Mouse (Mus musculus): Measurements from ENCODE around the gene Tpt1. TPM values are rescaled to one million over a fixed set of nuclear protein-coding genes. Genes with fewer than 3 reads are reported as not detected.
A peak's percentile ranks its signal among the peaks of the same experiment; 100 is the strongest.
"Not testable (repeated sequence)": the region's sequence is repeated elsewhere in the genome, so short reads cannot be mapped to it uniquely, and the experiment has no call there.

Tpt1 gene
- 1,000 to 10,000 TPM; 3,223 to 3,331 TPM for total RNA-seq (2021)

DNA sequence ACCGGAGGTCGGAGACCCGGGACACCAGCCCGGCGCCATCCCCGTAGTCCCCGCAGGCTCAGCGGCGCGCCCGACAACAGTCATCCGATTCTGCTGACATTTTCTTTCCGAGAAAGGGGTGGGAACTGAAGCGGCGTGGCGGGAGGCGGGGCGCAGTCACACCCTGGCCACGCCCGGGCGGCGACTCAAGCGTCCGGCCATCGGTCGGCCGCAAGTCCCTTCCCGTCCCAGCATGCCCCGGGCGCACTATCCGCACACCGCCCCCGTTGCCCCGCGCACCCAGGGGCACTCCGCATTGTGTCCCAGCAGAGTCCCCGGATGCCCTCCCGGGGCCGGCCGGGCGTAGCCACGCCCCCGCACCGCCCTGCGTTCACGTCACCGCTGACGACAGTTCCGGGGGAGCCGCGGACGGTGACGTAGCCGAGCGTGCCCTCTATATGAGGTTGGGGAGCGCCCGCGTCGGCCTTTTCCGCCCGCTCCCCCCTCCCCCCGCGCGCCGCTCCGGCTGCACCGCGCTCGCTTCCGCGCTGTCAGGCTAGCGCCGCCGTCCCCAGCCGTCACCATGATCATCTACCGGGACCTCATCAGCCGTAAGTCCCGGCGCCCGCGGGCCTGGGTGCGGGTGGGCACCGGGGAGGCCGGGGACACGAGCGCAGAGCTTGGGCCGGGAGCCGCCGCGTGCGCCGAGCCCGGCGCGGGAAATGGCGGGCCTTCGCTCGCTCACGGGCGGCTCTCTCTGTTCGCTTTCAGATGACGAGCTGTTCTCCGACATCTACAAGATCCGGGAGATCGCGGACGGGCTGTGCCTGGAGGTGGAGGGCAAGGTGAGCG is at the start of gene Tpt1:
Tpt1 (plus strand) TSS at position 227 of the 831 bp plus-strand sequence.
- DNase-seq: peak; percentile 100

DNA sequence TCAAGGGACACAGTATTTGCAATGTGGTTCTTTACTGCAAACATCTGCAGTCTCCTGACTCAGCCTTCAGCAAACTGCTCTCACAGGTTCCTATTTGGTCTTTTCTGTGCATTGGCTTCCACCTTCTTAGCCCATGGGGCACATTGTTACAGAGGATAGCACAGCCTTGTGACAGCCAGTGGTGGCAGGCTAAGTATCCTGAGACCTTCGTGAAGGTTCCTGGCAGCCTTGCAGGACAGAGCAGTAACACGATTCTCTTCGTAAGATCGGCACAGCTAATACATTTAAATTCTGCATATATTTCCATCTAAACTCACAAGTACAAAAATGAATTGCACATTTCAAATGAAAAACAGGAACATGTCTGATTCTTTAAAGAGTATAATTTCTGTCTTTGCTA is 49.0 kb upstream of the Tpt1 start:
- no peak for DNase-seq

DNA sequence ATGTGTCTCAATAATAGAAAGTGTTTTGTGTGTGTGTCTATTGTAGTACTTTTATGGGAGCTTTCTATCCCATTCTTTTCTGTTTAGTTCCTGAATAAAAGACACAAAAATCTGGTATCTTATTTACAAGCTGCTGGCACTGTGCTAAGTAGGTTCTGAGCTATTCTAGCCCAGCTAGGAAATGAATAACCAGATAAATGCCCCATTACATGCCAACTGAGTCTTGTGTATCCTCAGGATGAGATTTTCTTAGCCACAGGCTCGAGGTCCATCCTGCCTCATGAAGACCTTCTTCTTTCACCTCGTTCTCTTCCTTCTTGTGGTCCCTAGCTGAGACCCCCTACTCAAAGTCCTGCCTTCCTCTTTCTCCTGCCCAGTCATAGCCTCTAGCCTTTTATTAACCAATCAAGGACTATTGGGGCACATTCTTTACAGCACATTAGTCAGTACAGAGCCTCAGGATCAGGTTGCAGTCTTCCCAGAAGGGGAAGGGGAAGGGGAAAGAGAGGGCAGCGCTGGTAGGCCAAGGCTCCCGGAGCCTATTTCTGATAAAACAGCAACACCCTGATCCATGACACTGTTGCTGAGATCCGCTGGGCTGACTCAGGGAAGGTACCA is 47.0 kb upstream of the Tpt1 start:
- DNase-seq: no peak

DNA sequence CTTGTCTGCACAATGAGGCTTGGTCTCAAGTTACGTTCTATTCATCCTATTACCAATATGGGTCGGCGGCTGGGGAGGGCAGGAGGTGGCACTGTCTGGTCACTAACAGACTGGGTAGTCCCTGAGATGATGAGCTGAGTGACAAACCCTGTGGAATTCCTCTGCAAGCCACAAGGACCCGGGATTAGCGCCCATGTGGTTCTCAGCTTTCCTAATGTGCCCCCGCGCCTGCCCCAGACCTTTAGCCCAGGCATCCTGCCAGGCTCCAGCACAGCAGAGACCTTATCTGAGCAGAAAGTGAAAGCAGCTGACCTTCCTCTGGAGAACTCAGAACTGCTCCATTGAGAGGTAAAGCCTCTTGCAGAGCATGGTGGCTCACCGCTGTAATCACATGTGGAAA is 37.1 kb upstream of the Tpt1 start:
- peak; percentile 84 for DNase-seq

DNA sequence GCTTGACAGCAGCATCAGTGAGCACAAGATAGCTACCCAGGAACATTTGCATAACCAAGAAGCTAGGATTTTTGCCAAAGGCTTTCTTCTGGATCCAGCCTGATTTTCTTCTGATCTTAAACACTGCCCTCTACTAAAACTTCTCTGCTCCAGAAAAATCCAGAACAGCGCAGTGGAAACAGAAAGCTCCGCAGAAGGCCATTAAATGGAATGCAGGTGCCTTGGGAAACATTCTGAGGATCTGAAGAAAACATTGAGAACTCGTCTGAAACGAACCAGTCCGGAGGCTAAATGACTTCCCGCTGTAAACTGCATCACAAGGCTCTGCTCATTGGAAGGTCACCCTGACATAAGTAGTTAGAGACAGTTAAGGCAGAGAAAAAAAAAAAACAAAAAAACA is 35.0 kb upstream of the Tpt1 start:
- no peak for DNase-seq

DNA sequence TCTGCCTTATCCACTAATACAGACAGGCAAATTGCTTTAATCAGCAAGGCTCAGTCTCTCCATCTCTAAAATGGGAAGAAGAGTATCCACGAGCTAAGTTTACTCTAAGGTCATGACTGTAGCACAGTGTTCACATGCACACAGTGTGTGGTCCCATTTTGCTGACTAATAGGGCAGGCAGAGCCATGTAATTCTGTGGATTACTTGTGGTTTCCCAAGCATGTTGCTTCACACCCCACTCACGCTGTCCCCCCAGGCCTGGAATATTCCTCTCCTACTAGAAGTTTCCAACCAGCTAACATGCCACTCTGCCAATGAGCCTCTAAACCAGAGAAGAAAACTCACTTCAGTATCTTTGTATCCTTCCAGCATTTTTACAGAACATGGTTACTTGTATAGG is 26.4 kb upstream of the Tpt1 start:
- DNase-seq: no peak

DNA sequence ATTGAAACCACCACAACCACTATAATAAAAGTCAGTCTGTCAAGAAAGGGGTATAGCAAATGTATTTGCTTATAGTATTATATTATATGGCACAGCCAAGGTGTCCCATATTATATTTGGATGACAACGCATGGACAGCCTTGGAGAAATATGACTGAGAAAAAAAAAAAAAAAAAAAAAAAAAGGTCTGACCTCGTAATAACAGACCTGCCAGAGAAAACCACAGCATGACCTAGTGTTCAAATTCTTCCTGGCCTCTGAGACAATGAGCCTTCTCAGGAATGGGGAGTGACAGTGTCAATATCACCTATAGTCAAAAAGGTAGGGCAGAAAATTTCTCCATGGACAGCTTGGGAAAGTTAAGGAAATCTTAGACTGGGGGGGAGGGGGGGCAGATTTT is 25.6 kb upstream of the Tpt1 start:
- no peak for DNase-seq

DNA sequence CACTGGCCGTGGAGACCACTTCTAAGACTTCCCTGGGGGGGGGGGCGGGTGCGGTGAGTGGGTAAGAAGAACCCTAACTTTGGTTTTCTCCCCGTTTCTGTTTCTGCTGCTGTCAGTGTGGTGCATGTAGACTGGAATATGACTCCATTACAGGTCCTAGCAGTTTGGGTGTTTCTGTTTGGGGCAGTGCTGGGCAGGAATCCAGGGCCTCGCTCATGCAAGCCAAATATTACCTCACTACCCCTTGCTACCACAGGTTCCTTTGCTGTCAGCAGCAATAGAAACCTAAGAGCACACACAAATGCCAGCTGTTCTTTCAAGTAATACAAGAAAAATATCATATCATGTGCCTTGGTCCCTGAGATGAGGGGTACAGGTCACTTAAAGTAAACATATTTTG is 24.9 kb upstream of the Tpt1 start:
- DNase-seq: peak; percentile 71

DNA sequence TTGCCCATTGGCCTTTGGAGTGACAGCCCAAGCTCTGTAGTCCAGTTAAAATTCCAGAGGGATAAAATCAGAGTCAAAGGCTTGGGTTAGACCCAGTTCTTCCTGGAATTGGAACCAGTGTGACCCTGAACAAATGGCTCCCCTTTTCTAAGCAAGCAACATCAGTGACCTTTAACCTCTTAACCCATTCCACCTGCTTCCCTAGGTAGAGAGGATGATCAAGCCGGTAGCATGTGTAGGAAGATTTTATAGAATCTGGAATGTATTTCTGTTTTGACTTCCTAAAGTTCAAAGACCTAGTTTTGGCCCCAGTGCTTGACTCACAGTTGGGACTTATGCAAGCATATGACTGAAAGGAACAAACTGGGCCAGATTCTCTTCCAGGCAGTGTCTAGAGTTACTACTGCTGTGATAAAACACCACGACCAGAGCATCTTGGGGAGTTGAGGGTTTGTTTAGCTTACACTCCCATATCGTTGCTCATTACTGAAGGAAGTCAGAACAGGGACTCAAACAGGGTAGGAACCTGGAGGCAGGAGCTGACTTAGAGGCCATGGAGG is 18.0 kb upstream of the Tpt1 start:
- DNase-seq: no peak

DNA sequence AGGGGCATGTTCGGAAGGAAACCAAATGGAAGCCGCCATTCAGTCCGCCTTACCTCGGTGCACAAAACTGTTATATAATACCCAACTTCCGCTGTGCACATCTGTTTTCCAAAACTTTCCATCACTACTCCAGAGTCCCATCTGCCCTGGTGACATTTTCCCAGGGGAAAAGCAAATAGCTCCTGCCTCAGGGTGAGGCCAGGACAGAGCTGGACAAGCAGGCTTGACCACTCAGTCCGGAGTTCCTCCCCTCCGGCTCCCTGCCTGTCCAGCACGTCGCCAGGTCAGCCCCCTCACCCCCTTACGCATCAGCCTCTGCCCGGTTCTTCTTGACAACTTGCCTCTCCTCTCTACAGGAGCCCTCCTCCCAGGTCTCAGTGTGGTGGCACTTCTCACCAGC is 16.7 kb upstream of the Tpt1 start:
- no peak for DNase-seq

DNA sequence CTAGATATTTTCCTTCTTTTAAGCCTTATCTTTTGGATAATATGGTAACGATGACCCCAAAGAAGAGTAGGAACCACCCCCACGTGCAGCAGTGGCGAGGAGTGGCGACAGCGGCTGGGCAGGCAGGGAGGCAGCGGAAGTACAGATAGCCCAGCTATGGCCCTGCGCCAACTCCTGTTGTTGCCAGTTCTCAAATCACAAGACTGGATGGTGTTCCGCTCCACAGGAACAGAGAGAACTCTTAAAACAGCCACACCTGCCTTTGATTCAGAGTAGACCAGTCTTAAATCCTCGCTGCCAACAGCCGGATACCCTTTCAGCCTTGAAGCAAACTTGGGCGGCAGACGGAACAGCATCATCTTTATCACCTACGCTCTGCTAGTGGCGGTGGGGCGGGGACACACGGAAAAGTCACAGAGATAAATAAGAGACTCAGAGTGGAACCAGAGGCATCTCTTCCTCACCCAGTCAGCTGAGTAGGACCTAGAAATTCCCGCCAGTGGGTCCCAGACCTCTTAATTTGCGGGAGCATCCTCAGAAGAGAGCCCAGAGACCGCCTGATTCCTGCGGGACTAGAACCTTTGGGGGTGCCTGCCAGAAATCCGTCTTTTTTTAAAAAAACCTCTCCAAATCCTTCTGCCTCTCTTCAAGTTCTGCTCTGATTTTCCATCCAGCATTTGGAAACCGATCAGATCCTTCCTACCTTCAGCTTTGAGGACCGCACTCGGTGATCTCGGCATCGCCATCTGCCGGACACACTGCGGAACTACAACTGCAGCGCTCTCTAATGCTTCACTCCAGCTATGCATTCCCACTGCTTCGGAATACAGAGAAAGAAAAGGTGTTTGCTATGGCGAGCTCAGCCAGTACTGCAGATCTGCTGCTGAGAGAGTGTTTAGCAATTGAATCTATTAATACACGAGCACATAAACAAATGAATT is 15.8 kb upstream of the Tpt1 start:
- DNase-seq: peak; percentile 95

DNA sequence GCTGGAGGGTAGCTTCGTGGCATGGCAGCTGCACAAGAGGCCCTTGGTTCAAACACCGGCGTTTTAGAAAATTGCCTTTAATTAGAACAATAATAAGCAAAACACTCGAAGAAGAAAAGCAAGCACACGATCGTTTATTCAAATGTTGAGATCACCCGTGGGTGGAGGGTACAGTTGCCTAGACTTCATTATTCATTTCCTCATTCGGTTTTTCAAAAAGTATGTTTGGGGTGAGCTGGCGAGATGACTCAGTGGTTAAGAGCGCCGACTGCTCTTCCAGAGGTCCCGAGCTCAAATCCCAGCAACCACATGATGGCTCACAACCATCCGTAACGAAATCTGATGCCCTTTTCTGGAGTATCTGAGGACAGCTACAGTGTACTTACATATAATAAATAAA is 15.1 kb upstream of the Tpt1 start:
- not testable (repeated sequence) for DNase-seq

DNA sequence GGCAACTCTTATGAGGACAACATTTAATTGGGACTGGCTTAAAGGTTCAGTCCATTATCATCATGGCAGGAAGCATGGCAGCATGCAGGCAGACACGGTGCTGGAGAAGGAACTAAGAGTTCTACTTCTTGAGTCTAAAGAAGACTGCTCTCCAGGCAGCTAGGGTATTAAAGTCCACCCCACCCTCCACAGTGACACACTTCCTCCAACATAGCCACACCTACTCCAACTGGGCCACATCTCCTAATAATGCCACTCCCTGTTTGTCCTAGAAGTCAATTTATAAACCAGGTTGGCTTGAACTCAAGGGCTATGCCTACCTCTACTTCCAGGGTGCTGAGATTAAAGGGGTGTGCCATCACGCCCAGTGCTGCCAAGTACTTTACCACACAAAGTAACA is 12.9 kb upstream of the Tpt1 start:
- no peak for DNase-seq

DNA sequence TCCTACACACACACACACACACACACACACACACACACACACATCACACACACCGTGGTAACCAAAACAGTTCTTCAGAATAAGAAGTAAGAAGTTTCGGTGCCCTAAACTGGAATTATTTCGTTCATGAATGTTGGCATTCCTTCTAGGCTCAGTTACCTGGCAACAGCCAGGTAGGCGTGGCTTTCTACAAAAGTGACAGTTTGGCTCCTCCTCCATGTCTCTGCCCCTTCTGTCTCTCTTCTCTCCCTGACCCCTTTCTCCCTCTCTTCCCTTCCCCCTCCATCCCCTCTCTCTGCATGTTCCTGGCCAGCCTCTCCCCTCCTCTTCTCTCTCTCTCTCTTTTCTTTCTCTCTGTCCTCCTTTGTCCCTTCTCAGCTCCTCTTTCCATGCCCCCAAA is 11.9 kb upstream of the Tpt1 start:
- DNase-seq: no peak

DNA sequence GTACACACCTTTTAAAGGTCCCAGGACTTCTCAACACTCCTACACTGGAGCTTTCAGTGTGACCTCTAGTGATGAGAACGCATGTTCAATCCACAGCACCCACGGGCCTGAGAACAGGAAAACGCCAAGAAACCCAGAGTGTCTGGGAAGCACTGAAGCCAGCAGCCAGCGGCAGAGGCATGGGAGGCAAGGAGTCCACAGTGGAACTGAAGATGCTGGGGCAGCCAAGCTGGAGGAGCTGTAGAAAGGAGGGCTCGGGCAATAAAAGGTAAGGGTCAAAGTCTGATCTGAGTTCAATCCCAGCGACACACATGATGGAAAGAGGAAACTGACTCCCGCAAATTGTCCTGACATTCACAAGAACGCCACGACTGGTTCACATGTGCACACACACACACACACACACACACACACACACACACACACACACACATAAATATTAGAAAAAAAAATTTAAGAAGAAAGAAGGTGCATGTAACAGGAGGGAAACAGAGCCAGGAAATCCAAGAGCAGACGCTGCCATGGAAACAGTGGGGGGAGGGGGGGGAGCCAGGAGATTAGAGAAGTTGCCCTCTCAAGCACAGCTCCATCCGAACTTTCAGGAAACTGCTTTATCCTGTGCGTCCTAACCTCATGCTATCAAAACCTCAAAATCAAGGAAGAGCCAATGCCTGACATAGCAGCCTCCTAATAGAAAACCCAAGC is 11.2 kb upstream of the Tpt1 start:
- peak; percentile 34 for DNase-seq

DNA sequence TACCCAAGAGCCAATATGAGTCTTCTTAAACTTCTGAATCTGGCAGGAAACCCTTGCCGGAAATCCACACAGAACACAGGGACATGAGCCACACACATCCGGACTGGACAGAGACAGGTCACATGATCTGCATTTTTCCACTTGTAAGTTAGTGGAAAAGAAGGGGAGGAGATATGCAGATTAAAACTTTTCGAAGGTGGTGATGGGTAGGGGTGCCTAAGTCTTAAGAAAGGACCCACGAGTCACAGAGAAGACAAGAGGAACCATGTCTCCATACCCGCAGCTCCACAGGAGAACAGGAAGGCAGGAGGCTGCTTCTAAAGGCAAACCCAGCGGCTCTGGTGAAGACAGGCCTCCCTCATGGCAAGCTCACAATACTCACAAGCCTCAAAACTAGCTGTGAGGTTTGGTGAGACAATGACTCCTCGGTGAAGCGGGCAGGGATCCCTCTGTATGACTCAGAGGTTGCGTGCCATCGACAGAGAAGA is 10.6 kb upstream of the Tpt1 start:
- peak; percentile 71 for DNase-seq

DNA sequence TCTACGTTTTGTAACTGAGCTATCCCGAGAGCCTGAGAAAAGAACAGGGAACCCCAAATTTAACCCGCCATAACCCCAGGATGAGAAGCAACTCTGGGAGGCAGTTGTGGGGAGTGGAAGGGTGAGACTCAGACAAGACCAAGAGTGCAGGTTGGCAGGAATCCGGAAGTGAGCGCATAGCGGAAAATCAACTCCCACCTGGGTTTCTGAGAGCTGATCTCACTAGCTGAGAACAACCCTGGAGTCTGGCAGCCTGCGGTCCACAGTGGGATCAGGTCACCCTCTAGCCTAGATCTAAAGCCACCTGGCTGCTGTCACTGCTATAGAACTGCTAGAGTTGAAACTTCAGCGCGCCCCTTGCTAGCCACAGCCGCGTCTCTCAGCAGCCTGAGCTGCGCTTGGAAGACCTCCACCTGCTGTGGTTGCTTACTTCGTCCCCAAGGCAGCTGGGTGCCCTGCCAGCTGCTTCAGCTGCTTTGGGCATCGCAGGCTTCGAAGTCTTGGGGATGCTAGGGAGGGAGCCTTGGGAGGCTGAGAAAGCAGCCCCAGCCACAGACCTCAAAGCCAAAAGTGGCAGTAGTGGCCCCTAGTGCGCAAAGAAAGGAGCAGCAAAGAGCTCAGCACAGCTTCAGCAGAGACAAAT is 10.0 kb upstream of the Tpt1 start:
- DNase-seq: peak; percentile 84

DNA sequence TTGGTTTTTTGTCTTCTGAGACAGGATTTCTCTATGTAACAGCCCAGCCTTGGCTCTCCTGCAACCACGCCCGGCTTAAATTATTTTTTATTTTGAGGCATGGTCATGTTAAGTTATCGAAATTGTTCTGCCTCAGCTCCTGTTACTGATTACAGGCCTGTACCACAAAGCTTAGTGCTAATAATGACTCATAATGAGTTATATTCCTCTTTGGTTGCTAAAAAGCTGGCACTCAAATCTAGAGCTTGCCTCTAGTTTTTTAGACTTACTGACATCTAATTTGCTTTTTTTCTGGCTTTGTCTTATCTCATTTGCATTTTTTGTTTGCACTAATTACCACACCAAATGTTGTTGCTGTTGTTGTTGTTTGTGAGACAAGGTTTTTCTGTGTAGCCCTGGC is 8.3 kb upstream of the Tpt1 start:
- no peak for DNase-seq

DNA sequence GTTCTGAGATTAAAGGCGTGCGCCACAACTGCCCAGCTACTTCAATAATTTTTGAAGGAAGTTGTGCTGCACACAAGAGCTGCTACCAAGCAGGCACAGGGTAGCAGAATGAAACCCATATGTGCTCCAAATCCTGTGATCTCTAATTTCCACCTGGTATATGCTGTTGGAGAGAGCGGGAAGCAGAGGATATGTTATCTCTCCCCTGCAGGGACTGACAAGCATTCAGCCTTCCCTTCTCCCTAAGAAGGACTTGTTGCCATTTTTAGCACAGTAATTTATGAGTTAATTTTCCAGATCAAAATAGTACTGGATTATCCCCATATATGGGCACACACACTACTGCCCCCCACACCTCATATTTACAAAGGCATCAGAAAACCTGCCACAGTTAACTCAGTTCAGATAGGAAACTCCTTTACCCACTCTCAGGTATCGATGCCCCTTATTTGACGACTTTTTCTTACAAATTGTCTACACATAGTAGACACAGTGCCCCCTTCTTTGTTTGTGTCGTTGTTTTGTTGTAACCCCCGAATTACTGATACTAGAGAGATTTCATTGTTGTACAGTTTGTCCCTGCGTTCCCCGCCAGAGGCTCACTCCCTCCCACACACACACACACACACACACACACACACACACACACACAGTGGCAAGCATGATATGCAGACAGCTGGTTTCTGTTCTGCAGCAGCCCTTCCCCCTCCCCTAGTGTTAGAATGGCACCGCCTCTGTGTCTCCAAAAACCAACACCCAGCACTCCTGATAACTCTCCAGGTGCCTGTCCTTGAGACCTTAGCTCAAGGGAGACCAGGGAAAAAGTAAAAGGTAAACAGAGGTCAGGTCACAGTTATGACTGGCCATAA is 7.6 kb upstream of the Tpt1 start:
- DNase-seq: peak; percentile 82

DNA sequence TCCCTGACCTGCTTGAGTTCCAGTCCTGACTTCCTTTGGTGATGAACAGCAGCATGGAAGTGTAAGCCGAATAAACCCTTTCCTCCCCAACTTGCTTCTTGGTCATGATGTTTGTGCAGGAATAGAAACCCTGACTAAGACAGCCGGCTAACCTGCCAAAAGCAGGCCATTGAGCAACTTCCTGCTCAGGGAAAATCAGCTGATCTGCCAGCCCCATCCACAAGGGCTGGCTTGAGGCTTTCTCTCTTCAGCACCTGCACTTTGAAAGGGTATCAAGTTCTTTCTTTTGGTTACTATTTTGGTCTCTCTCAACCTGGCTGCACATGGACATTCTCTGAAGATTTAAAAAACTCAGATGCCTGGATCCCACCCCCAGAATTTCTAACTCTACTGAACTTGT is 3.1 kb upstream of the Tpt1 start:
- DNase-seq: peak; percentile 27
